Mouse (Mus musculus) B cell, adult 2 months (primary cell): ENCODE results near the gene Hist1h4k.
"Not testable (repeated sequence)": the region's sequence is repeated elsewhere in the genome, so short reads cannot be mapped to it uniquely, and the experiment has no call there.

ENCODE experiments used
- DNase-seq, 2 experiments: peaks; one replicate each; pipeline ENCODE4 v3.0.0; 2022

Hist1h4k gene

GRCm38 (mm10) chr13:21750159-21751017, at the start of gene Hist1h4k:
Gene Hist1h4k, minus strand, starts transcription at chr13:21750505.
- DNase-seq, result peak; percentile 89 to 92

GRCm38 (mm10) chr13:21797163-21797562, 46.9 kb upstream of the Hist1h4k start:
- not testable (repeated sequence) for DNase-seq

GRCm38 (mm10) chr13:21795584-21795983, 45.3 kb upstream of the Hist1h4k start:
- DNase-seq, result no peak

GRCm38 (mm10) chr13:21790601-21791283, 40.4 kb upstream of the Hist1h4k start:
- no peak for DNase-seq

- DNase-seq, result no peak
These were observed 39.6 kb upstream of the Hist1h4k start for GRCm38 (mm10) chr13:21789925-21790324.

GRCm38 (mm10) chr13:21787760-21788593, 37.7 kb upstream of the Hist1h4k start:
- no peak for DNase-seq

GRCm38 (mm10) chr13:21786899-21787629, 36.8 kb upstream of the Hist1h4k start, which contains the start of the genes Hist1h2an and Hist1h2bp:
Gene Hist1h2an, minus strand, starts transcription at chr13:21787218.
Gene Hist1h2bp, plus strand, starts transcription at chr13:21787461.
- DNase-seq, result peak; percentile 83 to 84

- no peak for DNase-seq
These were observed 36.0 kb upstream of the Hist1h4k start for GRCm38 (mm10) chr13:21786189-21786898.

- no peak for DNase-seq
These were observed 34.0 kb upstream of the Hist1h4k start for GRCm38 (mm10) chr13:21784311-21784710.

GRCm38 (mm10) chr13:21783734-21784161, 33.4 kb upstream of the Hist1h4k start:
- peak; percentile 46 to 54 for DNase-seq

GRCm38 (mm10) chr13:21783255-21783617, 32.9 kb upstream of the Hist1h4k start, which contains the start of gene Hist1h3i:
Gene Hist1h3i, minus strand, starts transcription at chr13:21783370.
- DNase-seq, result peak in 1 of 2 experiments; percentile 71

GRCm38 (mm10) chr13:21782361-21783254, 32.3 kb upstream of the Hist1h4k start:
- peak; percentile 44 to 68 for DNase-seq

- no peak for DNase-seq
These were observed 31.3 kb upstream of the Hist1h4k start for GRCm38 (mm10) chr13:21781639-21782038.

- DNase-seq, result no peak
These were observed 30.8 kb upstream of the Hist1h4k start for GRCm38 (mm10) chr13:21781021-21781555.

GRCm38 (mm10) chr13:21779767-21780731, 29.7 kb upstream of the Hist1h4k start, which contains the start of gene Hist1h1b:
Gene Hist1h1b, minus strand, starts transcription at chr13:21780625.
- DNase-seq, result peak; percentile 59 to 62

- DNase-seq, result peak; percentile 73 to 76
These were observed 28.8 kb upstream of the Hist1h4k start for GRCm38 (mm10) chr13:21778814-21779766.

GRCm38 (mm10) chr13:21755707-21756106, 5.4 kb upstream of the Hist1h4k start:
- no peak for DNase-seq
